Mouse (Mus musculus) neural tube, embryonic 14.5 days (tissue): ENCODE measurements around the gene Il1r2. TPM values are rescaled to one million over a fixed set of nuclear protein-coding genes. Genes with fewer than 3 reads are reported as not detected.

Source experiments
- ATAC-seq: fragments of 200-750 bp; cut with Nextera tagmentation; 2 replicates; pipeline ENCODE4 v1.8.0; 2017; ENCODE audit warnings: low read depth, mild to moderate bottlenecking, moderate TSS enrichment, moderate library complexity
- H3K27ac ChIP-seq: fragments of 300-500 bp; sonication (generic); 2 replicates; pipeline ENCODE4 v1.5.1; 2014; ENCODE audit warnings: low read depth, mild to moderate bottlenecking, control low read depth, low read length, moderate library complexity, mixed read lengths
- H3K27me3 ChIP-seq: fragments of 300-500 bp; sonication (generic); 2 replicates; pipeline ENCODE4 v1.6.1; 2014; ENCODE audit warnings: low read length; ENCODE audit not compliant: control insufficient read depth, insufficient read depth
- H3K36me3 ChIP-seq: fragments of 300-500 bp; sonication (generic); 2 replicates; pipeline ENCODE4 v1.6.1; 2014; ENCODE audit warnings: low read length, mixed read lengths; ENCODE audit not compliant: control insufficient read depth, insufficient read depth
- H3K4me1 ChIP-seq: fragments of 300-500 bp; sonication (generic); 2 replicates; pipeline ENCODE4 v1.6.1; 2014; ENCODE audit warnings: low read length; ENCODE audit not compliant: control insufficient read depth, insufficient read depth
- H3K4me2 ChIP-seq: fragments of 300-500 bp; sonication (generic); 2 replicates; pipeline ENCODE4 v1.6.1; 2014; ENCODE audit warnings: mild to moderate bottlenecking, low read depth, low read length, control low read depth
- H3K4me3 ChIP-seq: fragments of 300-500 bp; sonication (generic); 2 replicates; pipeline ENCODE4 v1.5.1; 2014; ENCODE audit warnings: low read depth, low read length, control low read depth, mixed read lengths
- H3K9ac ChIP-seq: fragments of 300-500 bp; sonication (generic); replicated peaks from 2 replicates; pipeline ENCODE4 v1.6.1; 2014; ENCODE audit warnings: low read depth, mild to moderate bottlenecking, control low read depth, low read length, mixed read lengths
- H3K9me3 ChIP-seq: fragments of 300-500 bp; sonication (generic); 2 replicates; pipeline ENCODE4 v1.6.1; 2016; ENCODE audit warnings: low read length; ENCODE audit not compliant: control insufficient read depth
- WGBS: fragments of 180-500 bp; shearing (Covaris S2); extraction: QIAGEN DNeasy Blood & Tissue Kit; methylation state at CpG from one replicate; pipeline ENCODE4 v1.1.7; 2014; 5-methylcytosine and 5-hydroxymethylcytosine counted together
- polyA plus RNA-seq: library from polyadenylated mRNA; unstranded; fragments of >200 nt; fragmentation: Nextera tagmentation; extraction: Ambion mirVana; gene quantifications from 2 replicates; pipeline ENCODE4 v1.2.1, GENCODE M21; 2014

The Il1r2 gene
- polyA plus RNA-seq, 1 experiment from 2014 or later: 0.19 TPM

DNA sequence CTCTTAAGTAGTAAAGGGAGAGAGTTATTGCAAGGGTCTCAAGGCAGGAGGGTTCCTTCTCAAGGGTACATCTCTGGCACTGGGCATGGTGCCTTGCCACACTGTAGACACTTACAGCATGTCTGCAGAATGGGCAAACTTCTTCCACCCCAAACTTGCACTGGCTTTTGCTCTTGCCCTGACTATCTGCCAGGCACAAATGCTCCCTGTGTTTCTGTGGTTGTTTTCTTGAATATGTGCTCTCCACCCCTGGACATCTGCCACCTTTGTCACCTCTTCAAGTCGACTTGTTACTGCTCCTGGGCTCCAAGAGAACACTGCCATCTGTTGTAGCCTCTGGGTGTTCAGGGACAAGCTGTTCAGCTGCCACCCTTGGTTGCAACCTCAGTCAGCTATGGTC is 57.8 kb downstream of the Il1r2 start:
- H3K9me3 ChIP-seq: no peaks in the 10 kb centered on the region
- H3K4me1 ChIP-seq: no peaks in the 10 kb centered on the region
- H3K9ac ChIP-seq: no peak overlapping the region
- ATAC-seq: no peak
- no peaks in the 10 kb centered on the region for H3K36me3 ChIP-seq
- no peak overlapping the region for H3K4me2 ChIP-seq
- no peak overlapping the region for H3K4me3 ChIP-seq
- H3K27ac ChIP-seq: no peak overlapping the region
- no peaks in the 10 kb centered on the region for H3K27me3 ChIP-seq
- 41% methylated on average over 1 of the region's 1 CpGs for WGBS

DNA sequence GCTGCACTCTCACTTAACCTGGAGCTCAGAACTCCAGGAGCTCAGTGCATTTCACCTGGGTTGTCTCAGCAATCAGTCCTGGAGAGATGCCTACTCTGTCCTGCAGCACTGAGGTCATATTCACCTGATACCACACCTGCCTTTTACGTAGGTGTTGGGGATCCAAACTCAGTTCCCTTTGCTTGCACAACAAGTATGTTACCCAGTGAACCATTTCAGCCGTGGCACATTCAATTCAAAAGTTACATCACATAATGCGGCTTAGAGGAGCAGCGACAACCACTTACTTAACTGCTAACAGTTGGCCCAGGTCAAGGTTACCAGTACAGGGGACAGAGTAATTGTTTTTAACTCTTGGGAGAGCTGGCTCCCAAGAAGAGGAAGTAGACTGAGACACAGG is 58.8 kb downstream of the Il1r2 start:
- Histone ChIP-seq H3K9ac (no peak overlapping the region), H3K27ac (no peak overlapping the region), H3K4me2 (no peak overlapping the region), H3K4me1 (no peaks in the 10 kb centered on the region), H3K4me3 (no peak overlapping the region), H3K9me3 (no peaks in the 10 kb centered on the region), H3K27me3 (no peaks in the 10 kb centered on the region), H3K36me3 (no peaks in the 10 kb centered on the region)
- ATAC-seq: no peak
- WGBS: 88% methylated on average over 4 of the region's 4 CpGs

DNA sequence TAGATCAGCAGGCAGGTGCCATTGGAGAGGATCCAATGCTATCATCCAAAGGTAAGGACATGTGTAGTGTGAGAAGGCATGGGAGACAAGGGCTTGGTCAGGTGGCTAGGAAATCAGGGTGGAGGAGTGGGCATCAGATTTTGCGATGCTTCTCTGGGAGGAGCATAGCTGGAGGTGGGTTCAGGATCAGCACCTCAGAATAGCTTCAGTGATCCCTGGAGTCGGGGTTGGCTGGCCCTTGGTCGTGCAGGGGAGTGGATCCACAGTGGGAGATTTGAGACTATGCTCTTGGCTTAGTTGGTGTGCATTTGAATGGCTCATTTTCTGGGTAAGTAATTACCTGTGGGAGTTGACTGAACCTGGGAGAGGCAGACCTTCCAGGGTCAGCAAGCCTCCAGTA is 59.7 kb downstream of the Il1r2 start:
- Histone ChIP-seq H3K4me3 (no peak overlapping the region), H3K9ac (no peak overlapping the region), H3K4me1 (no peaks in the 10 kb centered on the region), H3K9me3 (no peaks in the 10 kb centered on the region), H3K36me3 (no peaks in the 10 kb centered on the region), H3K27ac (no peak overlapping the region), H3K4me2 (no peak overlapping the region), H3K27me3 (no peaks in the 10 kb centered on the region)
- WGBS: 79% methylated on average over 3 of the region's 3 CpGs
- ATAC-seq: no peak

DNA sequence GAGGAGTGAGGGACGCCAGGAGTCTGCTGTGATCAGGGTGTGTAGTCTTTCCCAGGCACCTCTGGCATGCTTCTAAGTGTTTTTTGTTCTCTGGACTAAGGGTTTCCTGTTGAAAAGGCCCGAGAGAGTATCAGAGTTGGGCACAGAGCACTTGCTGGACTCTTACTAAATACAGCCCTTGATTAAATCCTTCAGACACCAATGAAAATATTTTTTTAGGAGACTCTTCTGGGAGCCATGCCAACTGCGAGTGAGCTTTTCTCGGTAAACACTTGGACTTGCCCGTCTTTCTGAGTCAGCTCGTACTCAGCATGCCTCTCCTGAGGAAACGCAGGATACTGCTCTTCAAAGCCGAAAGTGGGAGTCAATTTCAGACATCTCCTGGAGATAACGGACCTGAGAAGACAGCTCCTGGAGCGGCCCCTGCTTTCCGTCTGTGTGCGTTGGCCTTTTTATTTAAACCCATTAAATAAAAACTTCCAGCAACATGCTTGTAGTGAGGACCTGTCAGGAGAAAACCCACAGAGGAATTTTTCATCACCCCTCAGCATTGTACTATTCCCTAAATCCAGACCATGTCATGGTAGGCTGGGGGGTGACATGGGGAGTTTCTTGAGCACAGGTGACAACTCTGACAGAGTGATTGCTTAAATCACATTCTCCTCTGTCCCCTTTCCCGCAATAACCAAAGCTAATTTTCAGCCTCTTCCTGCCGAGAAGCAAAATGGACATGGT is 66.1 kb downstream of the Il1r2 start:
- H3K27ac ChIP-seq: no peak overlapping the region
- no peak overlapping the region for H3K4me2 ChIP-seq
- H3K4me3 ChIP-seq: no peak overlapping the region
- H3K4me1 ChIP-seq: no peaks in the 10 kb centered on the region
- no peak overlapping the region for H3K9ac ChIP-seq
- 74% methylated on average over 14 of the region's 14 CpGs for WGBS
- H3K27me3 ChIP-seq: no peaks in the 10 kb centered on the region
- H3K9me3 ChIP-seq: no peaks in the 10 kb centered on the region
- H3K36me3 ChIP-seq: no peaks in the 10 kb centered on the region
- no peak for ATAC-seq

DNA sequence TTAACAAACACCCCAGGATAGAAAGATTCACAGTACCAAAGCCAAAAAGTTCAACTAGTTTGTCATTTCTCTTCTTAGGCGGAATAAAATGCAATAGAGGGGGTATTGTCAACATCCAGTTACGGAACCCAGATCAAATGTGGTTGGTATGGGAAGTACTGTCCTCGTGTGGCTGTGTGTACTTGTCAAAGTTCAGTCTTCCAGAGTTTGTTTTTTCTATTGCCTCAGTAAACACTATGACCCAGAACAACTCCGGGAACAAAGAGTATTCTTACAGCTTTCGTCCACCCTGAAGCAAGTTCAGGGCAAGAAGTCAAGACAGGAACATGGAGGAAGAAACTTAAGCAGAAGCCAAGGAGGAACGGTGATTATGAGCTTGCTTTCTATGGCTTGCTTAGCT is 82.2 kb downstream of the Il1r2 start:
- ATAC-seq: no peak
- Histone ChIP-seq H3K9me3 (no peaks in the 10 kb centered on the region), H3K27ac (no peak overlapping the region), H3K27me3 (no peaks in the 10 kb centered on the region), H3K4me2 (no peak overlapping the region), H3K4me1 (no peaks in the 10 kb centered on the region), H3K9ac (no peak overlapping the region), H3K36me3 (no peaks in the 10 kb centered on the region), H3K4me3 (no peak overlapping the region)
- 87% methylated on average over 6 of the region's 6 CpGs for WGBS

DNA sequence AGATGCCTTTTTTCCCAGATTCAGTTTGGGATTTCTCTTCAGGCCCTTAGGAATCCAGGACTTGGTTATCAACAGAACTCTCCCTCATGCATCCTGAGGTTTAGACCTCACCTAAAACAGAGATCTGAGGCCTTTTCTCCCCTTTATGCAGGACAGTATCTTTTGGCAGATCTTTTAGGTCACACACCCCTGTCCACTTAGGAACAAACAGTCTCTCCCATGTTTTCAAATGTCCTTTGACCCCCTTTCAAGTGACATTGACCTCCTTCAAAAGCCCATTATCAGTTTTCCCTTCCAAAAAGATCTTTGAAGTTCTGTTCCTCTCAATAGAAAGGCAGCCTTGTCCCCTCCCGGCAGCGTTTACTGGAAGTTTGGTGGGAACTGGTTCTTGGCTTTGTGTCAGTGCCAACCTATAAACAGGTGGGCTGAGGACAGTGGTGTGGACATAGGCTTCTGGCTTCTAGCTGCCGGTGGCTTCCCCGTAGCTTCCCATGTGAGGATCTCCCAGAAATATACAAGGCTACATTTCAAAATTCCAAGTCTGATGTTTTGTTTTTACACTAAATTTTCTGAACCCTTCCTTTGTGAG is 89.5 kb downstream of the Il1r2 start:
- Histone ChIP-seq H3K27ac (no peak overlapping the region), H3K36me3 (no peaks in the 10 kb centered on the region), H3K4me2 (no peak overlapping the region), H3K27me3 (no peaks in the 10 kb centered on the region), H3K4me3 (no peak overlapping the region), H3K9ac (no peak overlapping the region), H3K4me1 (no peaks in the 10 kb centered on the region), H3K9me3 (no peaks in the 10 kb centered on the region)
- WGBS: 88% methylated on average over 4 of the region's 4 CpGs
- ATAC-seq: no peak

DNA sequence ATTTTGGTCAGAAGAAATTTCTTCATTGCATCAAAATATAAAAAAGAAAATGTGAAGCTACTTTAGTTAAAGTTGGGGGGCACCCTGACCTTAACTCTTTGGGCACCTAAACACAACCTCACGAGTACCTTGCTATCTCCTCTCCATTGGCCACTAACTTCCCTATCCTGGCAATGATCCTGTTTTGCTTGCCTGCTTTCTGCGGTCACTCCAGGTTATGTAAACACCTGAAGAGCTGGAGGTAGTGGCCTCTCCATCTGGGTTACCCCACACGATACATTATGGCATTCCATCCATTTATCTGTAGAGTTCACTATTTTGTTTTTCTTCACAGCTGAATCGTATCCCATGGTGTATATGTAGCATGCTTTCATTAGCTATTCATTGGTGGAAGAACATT is 90.5 kb downstream of the Il1r2 start:
- Histone ChIP-seq H3K36me3 (no peaks in the 10 kb centered on the region), H3K4me2 (no peak overlapping the region), H3K9me3 (no peaks in the 10 kb centered on the region), H3K9ac (no peak overlapping the region), H3K4me1 (no peaks in the 10 kb centered on the region), H3K27ac (no peak overlapping the region), H3K4me3 (no peak overlapping the region), H3K27me3 (no peaks in the 10 kb centered on the region)
- ATAC-seq: no peak
- 90% methylated on average over 4 of the region's 4 CpGs for WGBS

DNA sequence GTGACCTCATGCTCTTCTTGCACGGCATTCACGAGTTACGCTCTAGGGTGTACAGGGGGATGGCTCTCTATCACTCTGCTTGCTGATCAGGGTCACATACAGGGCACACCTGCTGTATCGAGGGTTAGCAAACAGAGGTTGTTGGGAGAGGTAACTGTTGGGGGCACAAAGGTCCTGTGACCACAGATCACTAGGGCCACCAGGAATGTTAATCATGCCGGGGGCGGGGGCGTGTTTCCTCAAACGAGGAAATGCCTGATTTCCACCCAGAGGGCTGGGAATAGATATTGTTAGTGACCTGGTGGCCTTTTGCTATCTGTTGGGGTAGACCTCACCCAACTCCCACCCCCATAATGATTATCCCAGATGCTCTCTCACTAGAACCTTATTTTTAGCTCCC is 93.7 kb downstream of the Il1r2 start:
- ATAC-seq: no peak
- no peaks in the 10 kb centered on the region for H3K9me3 ChIP-seq
- WGBS: 86% methylated on average over 8 of the region's 8 CpGs
- H3K4me2 ChIP-seq: no peak overlapping the region
- H3K4me1 ChIP-seq: no peaks in the 10 kb centered on the region
- H3K27me3 ChIP-seq: no peaks in the 10 kb centered on the region
- no peak overlapping the region for H3K27ac ChIP-seq
- no peaks in the 10 kb centered on the region for H3K36me3 ChIP-seq
- H3K4me3 ChIP-seq: no peak overlapping the region
- H3K9ac ChIP-seq: no peak overlapping the region

DNA sequence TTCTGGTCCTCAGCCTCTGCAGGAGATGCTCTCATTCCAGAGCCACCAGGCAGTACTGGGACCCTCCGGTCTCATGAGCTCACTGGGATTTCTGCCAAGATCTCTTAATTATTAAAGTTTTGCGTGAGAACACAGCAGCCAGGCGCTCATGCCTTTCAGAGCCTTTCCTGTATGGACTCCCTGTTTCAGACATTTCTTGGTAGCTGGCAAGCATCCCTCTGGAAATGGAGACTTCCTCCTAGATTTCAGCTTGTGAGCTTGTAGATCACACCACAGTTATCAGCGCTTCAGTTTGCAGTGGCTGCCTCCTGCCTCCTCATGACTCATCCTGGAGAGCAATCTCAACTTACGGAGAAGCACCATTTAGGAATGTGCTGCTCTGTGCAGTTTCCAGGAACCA is 98.0 kb downstream of the Il1r2 start:
- no peaks in the 10 kb centered on the region for H3K27me3 ChIP-seq
- H3K27ac ChIP-seq: no peak overlapping the region
- no peak overlapping the region for H3K4me2 ChIP-seq
- no peak for ATAC-seq
- no peaks in the 10 kb centered on the region for H3K36me3 ChIP-seq
- no peaks in the 10 kb centered on the region for H3K9me3 ChIP-seq
- WGBS: 79% methylated on average over 5 of the region's 5 CpGs
- H3K4me3 ChIP-seq: no peak overlapping the region
- no peak overlapping the region for H3K9ac ChIP-seq
- H3K4me1 ChIP-seq: no peaks in the 10 kb centered on the region
